Mouse (Mus musculus) lung, embryonic 16.5 days (tissue): Measurements from ENCODE around the gene Parp6. TPM values are rescaled to one million over a fixed set of nuclear protein-coding genes. Genes with fewer than 3 reads are reported as not detected.

Experiments used
- ATAC-seq: fragments of 200-750 bp; cut with Nextera tagmentation; 2 replicates; pipeline ENCODE4 v1.8.0; 2017; ENCODE audit warnings: low read depth, mild to moderate bottlenecking, moderate library complexity
- H3K27ac ChIP-seq: fragments of 300-500 bp; sonication (generic); 2 replicates; pipeline ENCODE4 v1.5.1; 2014; ENCODE audit warnings: mild to moderate bottlenecking, control low read depth, low read length
- H3K27me3 ChIP-seq: fragments of 300-500 bp; sonication (generic); 2 replicates; pipeline ENCODE4 v1.6.1; 2014; ENCODE audit warnings: low read depth, low read length, mixed read lengths; ENCODE audit not compliant: control insufficient read depth, insufficient read depth
- H3K36me3 ChIP-seq: fragments of 300-500 bp; sonication (generic); 2 replicates; pipeline ENCODE4 v1.6.1; 2014; ENCODE audit warnings: low read length; ENCODE audit not compliant: control insufficient read depth, insufficient read depth
- H3K4me1 ChIP-seq: fragments of 300-500 bp; sonication (generic); replicated peaks from 2 replicates; pipeline ENCODE4 v1.6.1; 2014; ENCODE audit warnings: low read length, mixed read lengths; ENCODE audit not compliant: control insufficient read depth, insufficient read depth
- H3K4me2 ChIP-seq: fragments of 300-500 bp; sonication (generic); 2 replicates; pipeline ENCODE4 v1.6.1; 2014; ENCODE audit warnings: low read depth, low read length, control low read depth
- H3K4me3 ChIP-seq: fragments of 300-500 bp; sonication (generic); 2 replicates; pipeline ENCODE4 v1.5.1; 2014; ENCODE audit warnings: mild to moderate bottlenecking, low read length, control low read depth
- H3K9ac ChIP-seq: fragments of 300-500 bp; sonication (generic); 2 replicates; pipeline ENCODE4 v1.6.1; 2014; ENCODE audit warnings: low read length, control low read depth
- H3K9me3 ChIP-seq: fragments of 300-500 bp; sonication (generic); 2 replicates; pipeline ENCODE4 v1.6.1; 2016; ENCODE audit warnings: low read length; ENCODE audit not compliant: control insufficient read depth
- WGBS: fragments of 180-500 bp; shearing (Covaris S2); extraction: QIAGEN DNeasy Blood & Tissue Kit; methylation state at CpG from one replicate; pipeline ENCODE4 v1.1.7; 2014; 5-methylcytosine and 5-hydroxymethylcytosine counted together
- polyA plus RNA-seq: library from polyadenylated mRNA; unstranded; fragments of >200 nt; fragmentation: Nextera tagmentation; extraction: Ambion mirVana; gene quantifications from 2 replicates; pipeline ENCODE4 v1.2.1, GENCODE M21; 2015

The Parp6 gene
- polyA plus RNA-seq, 1 experiment from 2014 or later: 22.6 TPM

GRCm38 (mm10) chr9:59669172-59669571 lies 52.1 kb downstream of the Parp6 start:
- ATAC-seq: no peak
- Histone ChIP-seq H3K4me1 (peaks cover 2% of the 10 kb centered on the region), H3K36me3 (peaks cover 78% of the 10 kb centered on the region)

DNA sequence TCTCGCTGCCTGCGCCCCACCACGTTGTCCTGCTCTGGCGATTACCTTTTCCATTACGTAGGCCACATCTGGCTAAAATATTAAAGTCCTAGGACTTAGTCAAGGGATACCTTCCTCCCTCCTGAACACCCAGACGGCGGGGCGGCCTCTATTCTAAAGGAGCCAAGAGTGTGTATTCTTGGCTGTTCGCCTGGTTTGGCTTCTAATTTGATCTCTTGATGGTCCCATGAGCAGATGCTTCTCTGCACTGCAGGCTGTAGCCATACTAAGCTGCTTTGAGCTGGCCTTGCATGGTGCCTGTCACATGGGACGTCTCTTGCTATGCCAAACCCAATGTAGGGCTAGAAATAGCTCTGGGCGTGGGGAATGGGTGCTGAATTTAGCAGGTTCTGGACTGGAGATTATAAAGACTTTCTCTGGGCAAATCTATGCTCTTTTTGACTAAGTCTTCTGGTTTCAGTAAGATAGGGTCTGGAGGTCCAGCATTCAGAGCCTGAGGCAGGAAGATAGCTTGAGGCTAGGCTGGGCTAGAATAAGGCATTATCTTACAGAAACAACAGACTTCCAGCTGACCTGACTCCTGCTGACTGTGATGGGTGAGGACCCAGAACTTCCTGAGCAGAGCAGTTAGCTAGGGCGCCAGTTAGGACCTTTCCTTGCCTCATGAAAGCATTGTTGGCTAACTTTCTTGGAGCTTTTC lies 55.3 kb downstream of the Parp6 start:
- ATAC-seq: no peak
- 86% methylated on average over 12 of the region's 12 CpGs for WGBS
- no peak overlapping the region for H3K9ac ChIP-seq
- H3K9me3 ChIP-seq: no peaks in the 10 kb centered on the region
- H3K36me3 ChIP-seq: peaks cover 83% of the 10 kb centered on the region
- H3K4me2 ChIP-seq: no peak overlapping the region
- no peak overlapping the region for H3K27ac ChIP-seq
- H3K27me3 ChIP-seq: no peaks in the 10 kb centered on the region
- H3K4me3 ChIP-seq: no peak overlapping the region
- no peaks in the 10 kb centered on the region for H3K4me1 ChIP-seq

More at GRCm38 (mm10) chr9:59669172-59669571, 52.1 kb downstream of the Parp6 start:
- no peak overlapping the region for H3K27ac ChIP-seq
- no peak overlapping the region for H3K9ac ChIP-seq
- H3K4me2 ChIP-seq: no peak overlapping the region
- no peaks in the 10 kb centered on the region for H3K9me3 ChIP-seq
- H3K27me3 ChIP-seq: no peaks in the 10 kb centered on the region
- H3K4me3 ChIP-seq: no peak overlapping the region
- 80% methylated on average over 4 of the region's 4 CpGs for WGBS

GRCm38 (mm10) chr9:59673427-59673826 lies 56.3 kb downstream of the Parp6 start:
- 51% methylated on average over 2 of the region's 2 CpGs for WGBS

DNA sequence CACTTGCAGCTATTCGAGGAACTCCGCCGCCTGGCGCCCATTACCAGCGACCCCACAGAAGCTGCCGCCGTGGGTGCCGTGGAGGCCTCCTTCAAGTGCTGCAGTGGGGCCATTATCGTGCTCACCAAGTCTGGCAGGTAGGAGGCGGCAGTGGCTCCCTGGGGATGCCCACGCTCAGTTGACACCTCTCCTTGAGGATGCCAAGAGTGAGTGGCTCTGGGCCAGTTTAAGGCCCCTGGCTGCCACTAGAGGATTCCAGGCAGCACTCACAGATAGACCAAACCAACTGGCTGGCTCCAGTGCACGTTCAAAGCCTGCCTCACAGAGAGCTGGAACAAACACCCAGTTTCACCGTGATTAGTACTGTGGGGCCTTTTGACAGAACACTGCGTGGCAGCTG lies 58.5 kb downstream of the Parp6 start:
- Histone ChIP-seq H3K4me1 (peaks cover 6% of the 10 kb centered on the region; the same call in 1 of the 2 replicates), H3K9me3 (no peaks in the 10 kb centered on the region), H3K4me3 (no peak overlapping the region), H3K27me3 (no peaks in the 10 kb centered on the region), H3K36me3 (peaks cover 61% of the 10 kb centered on the region), H3K27ac (no peak overlapping the region), H3K9ac (no peak overlapping the region), H3K4me2 (no peak overlapping the region)
- no peak for ATAC-seq
- WGBS: 85% methylated on average over 14 of the region's 14 CpGs

More at GRCm38 (mm10) chr9:59673427-59673826, 56.3 kb downstream of the Parp6 start:
- no peaks in the 10 kb centered on the region for H3K27me3 ChIP-seq
- no peak overlapping the region for H3K4me2 ChIP-seq
- H3K9ac ChIP-seq: no peak overlapping the region
- no peak for ATAC-seq
- H3K36me3 ChIP-seq: peaks cover 77% of the 10 kb centered on the region
- H3K9me3 ChIP-seq: no peaks in the 10 kb centered on the region
- H3K27ac ChIP-seq: no peak overlapping the region
- H3K4me1 ChIP-seq: no peaks in the 10 kb centered on the region
- H3K4me3 ChIP-seq: no peak overlapping the region

DNA sequence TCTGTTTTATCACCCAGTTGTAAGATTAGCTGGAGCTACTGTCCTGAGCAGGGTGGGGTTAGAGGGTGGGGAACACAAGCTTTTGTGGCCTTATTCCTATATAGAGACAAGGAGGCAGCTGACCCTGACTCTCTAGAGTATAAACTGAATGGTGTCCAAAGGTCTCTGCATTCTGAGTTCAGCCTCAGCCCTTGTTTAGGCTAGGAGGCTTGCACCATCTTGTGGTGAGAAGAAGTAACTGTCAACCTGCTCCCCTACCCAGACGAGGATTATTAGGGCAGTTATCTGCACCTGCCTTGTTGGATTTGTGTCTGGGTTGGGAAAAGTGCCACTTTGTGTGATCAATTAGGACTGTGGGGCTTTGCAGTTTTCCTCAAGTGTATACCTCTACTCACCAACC lies 61.2 kb downstream of the Parp6 start:
- no peaks in the 10 kb centered on the region for H3K9me3 ChIP-seq
- peaks cover 7% of the 10 kb centered on the region; the same call in 1 of the 2 replicates for H3K4me1 ChIP-seq
- peaks cover 5% of the 10 kb centered on the region for H3K27me3 ChIP-seq
- H3K4me2 ChIP-seq: no peak overlapping the region
- no peak overlapping the region for H3K9ac ChIP-seq
- H3K27ac ChIP-seq: no peak overlapping the region
- no peak overlapping the region for H3K4me3 ChIP-seq
- WGBS: 10% methylated on average over 1 of the region's 1 CpGs
- peaks cover 35% of the 10 kb centered on the region for H3K36me3 ChIP-seq
- ATAC-seq: no peak

DNA sequence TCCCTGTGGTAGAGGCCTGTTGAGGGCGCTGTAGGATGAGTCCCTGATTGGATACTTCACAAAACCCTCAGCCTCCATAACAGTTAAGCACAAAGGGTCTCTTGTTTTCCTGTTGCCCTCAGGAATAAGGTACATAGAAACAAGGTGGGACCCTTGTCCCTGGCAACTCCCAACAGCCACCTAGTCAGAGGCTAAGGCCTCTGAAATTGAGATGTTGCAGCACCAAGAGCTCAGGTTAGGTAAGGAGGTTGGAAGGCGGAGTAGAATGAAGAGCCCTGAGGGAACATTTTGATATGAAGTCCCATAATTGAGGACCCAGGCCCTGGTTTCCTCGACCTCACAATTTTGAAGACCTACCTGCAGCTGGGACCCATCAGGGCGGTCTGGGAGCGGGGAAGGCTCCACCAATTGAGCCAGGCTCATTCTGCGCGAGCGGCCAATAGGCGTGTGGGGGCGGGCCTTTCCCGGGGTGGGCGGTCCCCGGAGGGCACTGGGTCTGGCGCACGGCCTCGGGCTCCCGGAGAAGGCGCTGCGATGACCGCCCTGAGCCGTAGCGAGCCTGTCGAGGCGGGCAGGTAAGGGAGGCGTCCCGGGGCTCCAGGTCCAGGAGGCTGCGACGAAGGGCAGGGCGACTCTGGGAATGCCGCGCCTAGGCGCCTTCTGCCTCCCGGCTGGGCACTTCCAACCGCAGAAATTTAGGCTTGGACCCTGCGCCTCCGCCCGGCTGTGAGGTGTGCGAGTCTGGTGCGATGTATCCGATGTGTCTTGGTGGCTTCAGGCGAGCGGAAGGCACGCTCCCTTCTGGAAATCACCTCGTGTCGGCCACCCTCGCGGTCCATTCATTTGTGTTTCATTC lies 62.8 kb downstream of the Parp6 start, which contains the start of gene Gramd2:
Gramd2 (plus strand) TSS at position 467 of the 856 bp plus-strand sequence.
- H3K36me3 ChIP-seq: peaks cover 22% of the 10 kb centered on the region
- H3K4me3 ChIP-seq: peak within 1 kb of the TSS; percentile 60
- H3K4me2 ChIP-seq: peak within 1 kb of the TSS; percentile 97
- H3K9me3 ChIP-seq: no peaks in the 10 kb centered on the region
- peak within 1 kb of the TSS; percentile 61 for H3K27ac ChIP-seq
- 1% methylated on average over 47 of the region's 47 CpGs for WGBS
- peaks cover 11% of the 10 kb centered on the region; the same call in 1 of the 2 replicates for H3K4me1 ChIP-seq
- peak; percentile 95 for ATAC-seq
- peaks cover 5% of the 10 kb centered on the region for H3K27me3 ChIP-seq
- H3K9ac ChIP-seq: peak within 1 kb of the TSS; percentile 74

DNA sequence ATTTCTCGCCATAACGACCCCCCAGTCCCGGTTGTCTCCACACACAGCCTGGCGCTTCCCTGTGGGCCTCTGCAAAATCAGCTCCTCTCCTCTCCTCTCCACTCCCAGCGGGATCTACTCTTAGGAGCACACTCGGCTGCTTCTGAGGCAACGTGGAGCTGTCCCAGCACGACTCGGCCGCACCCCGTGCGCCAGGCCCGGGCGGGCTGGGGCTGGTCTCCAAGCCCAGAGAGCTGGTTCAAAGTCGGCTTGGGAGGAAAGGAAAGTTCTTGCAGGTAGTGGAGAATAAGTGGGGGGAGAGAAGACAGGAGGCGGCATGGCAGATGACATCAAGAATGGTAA lies 63.4 kb downstream of the Parp6 start:
- ATAC-seq: peak; percentile 47; the same call in 1 of the 2 replicates
- Histone ChIP-seq H3K4me1 (peaks cover 11% of the 10 kb centered on the region; the same call in 1 of the 2 replicates), H3K9me3 (no peaks in the 10 kb centered on the region), H3K27ac (peak overlapping the region; percentile 61), H3K27me3 (peaks cover 5% of the 10 kb centered on the region), H3K4me2 (peak overlapping the region; percentile 97), H3K9ac (peak overlapping the region; percentile 74), H3K36me3 (peaks cover 16% of the 10 kb centered on the region), H3K4me3 (peak overlapping the region; percentile 60)
- 20% methylated on average over 16 of the region's 16 CpGs for WGBS

DNA sequence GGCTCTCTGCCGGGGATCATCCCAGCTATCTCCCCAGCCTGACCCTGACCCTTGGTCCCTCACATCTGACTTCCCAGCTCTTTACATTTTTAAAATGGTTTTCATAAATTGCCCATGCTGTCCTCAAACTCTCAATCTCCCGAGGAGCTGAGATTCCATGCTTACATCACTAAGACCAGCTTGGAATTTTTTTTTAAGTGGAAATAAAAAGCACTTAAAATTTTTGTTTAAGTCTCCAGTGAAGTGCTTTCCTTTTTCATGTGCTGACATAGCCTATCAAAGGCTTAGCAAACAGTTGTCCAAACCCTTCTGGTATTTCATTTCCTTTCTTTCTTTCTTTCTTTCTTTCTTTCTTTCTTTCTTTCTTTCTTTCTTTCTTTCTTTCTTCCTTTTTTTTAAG lies 66.9 kb downstream of the Parp6 start:
- WGBS: 28% methylated on average over 2 of the region's 2 CpGs

More for the DNA sequence above, 66.9 kb downstream of the Parp6 start:
- Histone ChIP-seq H3K9me3 (no peaks in the 10 kb centered on the region), H3K4me3 (0 out of 2 replicates have a peak overlapping the region, but pooled peaks have one; percentile 2), H3K27ac (peak overlapping the region; percentile 85), H3K4me2 (peak overlapping the region; percentile 17; the same call in 1 of the 2 replicates), H3K4me1 (peaks cover 11% of the 10 kb centered on the region; the same call in 1 of the 2 replicates), H3K27me3 (peaks cover 5% of the 10 kb centered on the region), H3K36me3 (no peaks in the 10 kb centered on the region), H3K9ac (no peak overlapping the region)
- no peak for ATAC-seq
